Mouse (Mus musculus) liver, embryonic 15.5 days (tissue): ENCODE data around the gene Cacna2d1. TPM values are rescaled to one million over a fixed set of nuclear protein-coding genes. Genes with fewer than 3 reads are reported as not detected.

Experiments used
- ATAC-seq: fragments of 200-750 bp; cut with Nextera tagmentation; 2 replicates; pipeline ENCODE4 v1.8.0; 2017; ENCODE audit warnings: moderate number of reproducible peaks, mild to moderate bottlenecking, moderate library complexity; ENCODE audit not compliant: insufficient read depth
- H3K27ac ChIP-seq: fragments of 300-500 bp; sonication (generic); replicated peaks from 2 replicates; pipeline ENCODE4 v1.5.1; 2015; ENCODE audit warnings: mild to moderate bottlenecking, inconsistent platforms
- H3K27me3 ChIP-seq: fragments of 300-500 bp; sonication (generic); 2 replicates; pipeline ENCODE4 v1.6.1; 2015; ENCODE audit warnings: mild to moderate bottlenecking, inconsistent platforms
- H3K36me3 ChIP-seq: fragments of 300-500 bp; sonication (generic); replicated peaks from 2 replicates; pipeline ENCODE4 v1.6.1; 2015; ENCODE audit warnings: moderate library complexity, mild to moderate bottlenecking, inconsistent platforms
- H3K4me1 ChIP-seq: fragments of 300-500 bp; sonication (generic); replicated peaks from 2 replicates; pipeline ENCODE4 v1.6.1; 2015; ENCODE audit warnings: inconsistent platforms
- H3K4me2 ChIP-seq: fragments of 300-500 bp; sonication (generic); 2 replicates; pipeline ENCODE4 v1.6.1; 2015; ENCODE audit warnings: moderate library complexity, mild to moderate bottlenecking, inconsistent platforms
- H3K4me3 ChIP-seq: fragments of 300-500 bp; sonication (generic); replicated peaks from 2 replicates; pipeline ENCODE4 v1.5.1; 2015; ENCODE audit warnings: mild to moderate bottlenecking, inconsistent platforms
- H3K9ac ChIP-seq: fragments of 300-500 bp; sonication (generic); 2 replicates; pipeline ENCODE4 v1.6.1; 2015; ENCODE audit warnings: moderate library complexity, mild to moderate bottlenecking, inconsistent platforms
- H3K9me3 ChIP-seq: fragments of 300-500 bp; sonication (generic); replicated peaks from 2 replicates; pipeline ENCODE4 v1.6.1; 2016; ENCODE audit warnings: inconsistent platforms
- WGBS: fragments of 180-500 bp; shearing (Covaris S2); methylation state at CpG from one replicate; pipeline ENCODE4 v1.1.7; 2015; ENCODE audit warnings: mixed read lengths; ENCODE audit not compliant: insufficient replicate concordance; 5-methylcytosine and 5-hydroxymethylcytosine counted together
- polyA plus RNA-seq: library from polyadenylated mRNA; unstranded; fragments of >200 nt; fragmentation: Nextera tagmentation; extraction: Ambion mirVana; gene quantifications from 2 replicates; pipeline ENCODE4 v1.2.1, GENCODE M21; 2015

Gene Cacna2d1
- polyA plus RNA-seq, 1 experiment from 2014 or later = 0.44 TPM

GRCm38 (mm10) chr5:15985228-15985858, 50.9 kb downstream of the Cacna2d1 start:
- no peak for ATAC-seq
- H3K9ac ChIP-seq = no peak overlapping the region
- no peak overlapping the region for H3K27ac ChIP-seq
- H3K27me3 ChIP-seq = no peaks in the 10 kb centered on the region
- no peaks in the 10 kb centered on the region for H3K9me3 ChIP-seq
- 74% methylated on average over 7 of the region's 7 CpGs for WGBS
- H3K4me2 ChIP-seq = no peak overlapping the region
- no peaks in the 10 kb centered on the region for H3K4me1 ChIP-seq
- H3K36me3 ChIP-seq = no peaks in the 10 kb centered on the region
- no peak overlapping the region for H3K4me3 ChIP-seq

- Histone ChIP-seq H3K27me3 (no peaks in the 10 kb centered on the region), H3K4me2 (no peak overlapping the region), H3K9me3 (no peaks in the 10 kb centered on the region), H3K9ac (no peak overlapping the region), H3K4me3 (no peak overlapping the region), H3K4me1 (no peaks in the 10 kb centered on the region), H3K27ac (no peak overlapping the region), H3K36me3 (no peaks in the 10 kb centered on the region)
- WGBS = 57% methylated on average over 4 of the region's 4 CpGs
- no peak for ATAC-seq
Observed at GRCm38 (mm10) chr5:15985901-15986300, 51.4 kb downstream of the Cacna2d1 start.

DNA sequence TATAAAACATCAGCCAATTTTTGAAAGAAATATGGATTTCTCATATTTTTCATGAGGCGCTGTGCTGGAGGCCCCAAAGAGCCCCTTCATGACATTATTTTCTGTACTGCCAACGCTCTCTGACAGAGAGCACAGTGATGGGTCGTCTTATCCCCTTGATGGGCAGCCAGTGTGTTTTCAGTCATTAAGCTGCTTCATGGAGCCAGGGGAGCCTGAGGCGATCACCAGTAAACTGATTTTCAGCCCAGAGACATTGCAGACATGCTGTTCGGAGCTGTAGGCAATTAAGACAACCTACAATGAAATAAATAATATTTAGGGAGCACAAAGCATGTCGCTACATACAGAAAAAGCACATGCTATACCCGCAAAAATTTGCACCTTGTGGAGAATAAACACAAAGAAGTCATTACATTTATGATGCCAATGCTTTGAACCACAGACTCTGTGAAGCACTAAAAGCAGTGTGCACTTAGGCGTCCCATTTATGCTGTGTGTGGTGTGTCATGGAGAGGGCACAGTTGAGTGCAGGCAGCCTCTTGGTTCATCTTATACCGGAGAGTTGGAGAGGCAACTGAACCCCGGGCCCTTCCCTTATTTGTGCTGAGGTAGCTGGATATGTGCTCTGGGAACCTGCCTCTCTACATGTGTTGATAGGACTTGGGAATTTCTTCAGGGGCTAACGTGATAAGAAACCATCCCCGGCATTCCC, 57.1 kb downstream of the Cacna2d1 start:
- 62% methylated on average over 12 of the region's 12 CpGs for WGBS

GRCm38 (mm10) chr5:15993252-15993944, 58.9 kb downstream of the Cacna2d1 start:
- no peaks in the 10 kb centered on the region for H3K4me1 ChIP-seq
- no peaks in the 10 kb centered on the region for H3K36me3 ChIP-seq
- H3K4me3 ChIP-seq = no peak overlapping the region
- ATAC-seq = no peak
- no peak overlapping the region for H3K27ac ChIP-seq
- no peak overlapping the region for H3K4me2 ChIP-seq
- no peak overlapping the region for H3K9ac ChIP-seq
- H3K27me3 ChIP-seq = no peaks in the 10 kb centered on the region
- WGBS = 56% methylated on average over 4 of the region's 4 CpGs
- H3K9me3 ChIP-seq = no peaks in the 10 kb centered on the region

More for the DNA sequence above, 57.1 kb downstream of the Cacna2d1 start:
- Histone ChIP-seq H3K4me3 (no peak overlapping the region), H3K9ac (no peak overlapping the region), H3K4me2 (no peak overlapping the region), H3K36me3 (no peaks in the 10 kb centered on the region), H3K4me1 (no peaks in the 10 kb centered on the region), H3K9me3 (no peaks in the 10 kb centered on the region), H3K27ac (no peak overlapping the region), H3K27me3 (no peaks in the 10 kb centered on the region)
- ATAC-seq = no peak

GRCm38 (mm10) chr5:15997190-15997589, 62.7 kb downstream of the Cacna2d1 start:
- no peak overlapping the region for H3K27ac ChIP-seq
- H3K9me3 ChIP-seq = no peaks in the 10 kb centered on the region
- WGBS = 71% methylated on average over 3 of the region's 3 CpGs
- no peak for ATAC-seq
- H3K4me3 ChIP-seq = no peak overlapping the region
- H3K27me3 ChIP-seq = no peaks in the 10 kb centered on the region
- no peaks in the 10 kb centered on the region for H3K4me1 ChIP-seq
- no peaks in the 10 kb centered on the region for H3K36me3 ChIP-seq
- no peak overlapping the region for H3K9ac ChIP-seq
- no peak overlapping the region for H3K4me2 ChIP-seq

GRCm38 (mm10) chr5:15997769-15998168, 63.3 kb downstream of the Cacna2d1 start:
- ATAC-seq = no peak
- Histone ChIP-seq H3K9ac (no peak overlapping the region), H3K4me1 (no peaks in the 10 kb centered on the region), H3K4me3 (no peak overlapping the region), H3K27me3 (no peaks in the 10 kb centered on the region), H3K9me3 (no peaks in the 10 kb centered on the region), H3K27ac (no peak overlapping the region), H3K36me3 (no peaks in the 10 kb centered on the region), H3K4me2 (no peak overlapping the region)
- whole genome bisulfite sequencing = 53% methylated on average over 1 of the region's 1 CpGs

DNA sequence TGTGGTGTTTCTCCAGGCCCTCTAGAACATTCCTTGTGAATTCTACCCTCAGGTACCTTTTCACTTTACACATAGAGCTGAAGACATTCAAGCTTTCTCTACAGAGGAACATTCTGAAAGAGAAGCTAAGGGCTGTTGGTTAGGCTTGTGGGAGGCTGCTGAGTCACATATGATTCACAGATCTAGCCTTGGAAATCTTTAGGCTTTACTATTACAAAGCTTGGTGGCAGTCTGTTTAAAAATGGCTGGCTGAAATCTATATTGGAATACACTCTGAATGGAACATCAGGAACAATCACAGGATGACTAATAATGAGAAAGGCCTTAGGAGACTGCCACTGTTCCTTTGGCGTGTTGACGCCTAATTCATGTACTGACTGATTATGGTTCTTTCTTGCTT, 66.4 kb downstream of the Cacna2d1 start:
- no peaks in the 10 kb centered on the region for H3K9me3 ChIP-seq
- H3K4me1 ChIP-seq = no peaks in the 10 kb centered on the region
- WGBS = 67% methylated on average over 2 of the region's 2 CpGs
- H3K27me3 ChIP-seq = no peaks in the 10 kb centered on the region
- no peak overlapping the region for H3K9ac ChIP-seq
- ATAC-seq = no peak
- H3K4me2 ChIP-seq = no peak overlapping the region
- H3K4me3 ChIP-seq = no peak overlapping the region
- H3K27ac ChIP-seq = no peak overlapping the region
- no peaks in the 10 kb centered on the region for H3K36me3 ChIP-seq

DNA sequence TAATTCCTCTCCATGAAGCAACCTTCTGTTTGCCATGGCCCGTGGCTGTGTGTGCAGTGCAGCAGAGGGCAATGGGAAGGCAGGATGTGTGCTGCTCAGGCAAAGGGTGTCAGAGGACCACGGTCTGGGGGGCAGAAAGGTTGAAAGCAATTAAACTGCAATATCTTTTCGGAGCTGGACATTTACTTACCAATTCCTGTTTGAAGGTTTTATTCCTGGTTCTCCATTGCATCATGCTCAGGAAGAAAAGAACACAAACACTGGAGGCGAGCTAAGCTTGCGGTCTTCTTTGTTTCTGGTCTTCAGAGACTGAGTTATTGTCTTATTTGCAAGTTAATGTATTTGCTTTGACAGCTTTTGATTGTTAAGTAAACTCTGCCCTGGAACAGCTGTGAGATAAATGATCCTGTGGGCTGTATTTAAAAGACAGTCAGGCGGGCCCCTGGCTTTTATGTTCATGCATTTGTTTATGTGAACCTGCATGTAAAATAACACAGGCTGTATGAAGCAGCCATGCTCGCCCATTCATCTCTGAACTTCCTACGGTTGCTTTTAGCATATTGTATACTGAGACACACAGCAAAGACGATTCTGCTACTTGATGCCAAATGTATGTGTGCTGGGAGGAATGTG, 68.1 kb downstream of the Cacna2d1 start:
- Histone ChIP-seq H3K27ac (no peak overlapping the region), H3K4me1 (no peaks in the 10 kb centered on the region), H3K4me2 (no peak overlapping the region), H3K9me3 (no peaks in the 10 kb centered on the region), H3K27me3 (no peaks in the 10 kb centered on the region), H3K4me3 (no peak overlapping the region), H3K36me3 (no peaks in the 10 kb centered on the region), H3K9ac (no peak overlapping the region)
- 33% methylated on average over 9 of the region's 9 CpGs for WGBS
- ATAC-seq = no peak

DNA sequence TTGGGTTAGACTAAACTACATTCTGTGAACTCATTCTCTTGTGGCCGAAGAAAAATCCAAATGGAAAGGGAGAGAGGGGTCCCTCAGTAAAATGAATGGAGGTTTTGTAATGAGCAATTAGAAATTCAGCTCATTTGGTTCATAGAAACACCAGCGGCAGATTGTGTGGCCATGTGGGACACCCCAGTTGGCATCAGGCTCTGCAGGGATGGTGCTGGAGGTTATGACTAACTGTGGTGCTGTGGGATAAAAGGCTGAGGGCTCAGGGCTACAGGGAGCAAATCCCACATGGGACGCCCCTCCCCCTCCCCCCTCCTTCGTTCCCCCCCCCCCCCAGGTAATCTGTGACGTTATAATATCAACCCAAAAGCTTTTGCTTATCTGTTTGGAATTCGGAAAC, 69.8 kb downstream of the Cacna2d1 start:
- no peak for ATAC-seq
- 46% methylated on average over 6 of the region's 6 CpGs for WGBS

DNA sequence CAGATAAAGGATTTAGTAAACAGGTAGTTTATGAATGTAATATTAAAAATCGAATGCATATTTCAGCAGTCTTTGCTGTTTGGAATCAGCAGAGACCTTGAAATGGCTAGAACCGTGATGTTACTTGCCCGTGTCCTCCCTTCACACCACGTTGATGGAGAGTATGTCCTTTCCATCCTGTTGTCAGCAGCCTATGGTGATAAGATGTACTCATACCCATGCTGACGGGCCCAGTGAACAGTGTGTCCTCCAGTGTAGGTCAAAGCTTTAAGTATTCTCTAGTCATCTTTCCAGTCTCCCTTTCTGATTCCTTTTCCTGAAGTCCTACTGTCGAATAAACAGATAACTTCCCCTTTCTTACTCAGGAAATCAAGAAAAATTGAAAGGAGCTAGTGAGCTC, 72.5 kb downstream of the Cacna2d1 start:
- no peaks in the 10 kb centered on the region for H3K36me3 ChIP-seq
- 45% methylated on average over 6 of the region's 6 CpGs for WGBS
- H3K27ac ChIP-seq = no peak overlapping the region
- no peak overlapping the region for H3K4me2 ChIP-seq
- ATAC-seq = no peak
- no peaks in the 10 kb centered on the region for H3K27me3 ChIP-seq
- H3K4me3 ChIP-seq = no peak overlapping the region
- no peak overlapping the region for H3K9ac ChIP-seq
- no peaks in the 10 kb centered on the region for H3K9me3 ChIP-seq
- H3K4me1 ChIP-seq = no peaks in the 10 kb centered on the region

More for the DNA sequence above, 69.8 kb downstream of the Cacna2d1 start:
- Histone ChIP-seq H3K27me3 (no peaks in the 10 kb centered on the region), H3K27ac (no peak overlapping the region), H3K9ac (no peak overlapping the region), H3K4me3 (no peak overlapping the region), H3K9me3 (no peaks in the 10 kb centered on the region), H3K4me1 (no peaks in the 10 kb centered on the region), H3K4me2 (no peak overlapping the region), H3K36me3 (no peaks in the 10 kb centered on the region)

DNA sequence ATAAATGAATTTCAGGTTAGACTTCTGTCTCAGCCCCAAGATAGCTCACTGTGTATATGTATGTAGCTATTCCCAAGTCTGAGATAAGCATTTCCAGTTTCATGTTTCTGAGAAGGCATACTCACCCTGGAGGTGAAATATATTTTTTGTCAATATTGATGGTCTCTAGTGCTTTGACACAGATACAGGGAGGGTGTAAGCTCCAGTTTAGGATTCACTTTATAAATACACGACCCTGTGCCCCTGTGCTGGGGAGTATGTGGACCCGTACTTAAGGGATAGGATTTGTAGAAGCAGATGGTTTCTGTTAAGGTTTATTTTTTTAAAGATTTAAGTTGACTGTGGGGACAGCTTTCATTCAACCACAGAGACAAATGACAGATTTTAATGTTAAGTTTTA, 79.2 kb downstream of the Cacna2d1 start:
- Histone ChIP-seq H3K27me3 (no peaks in the 10 kb centered on the region), H3K9me3 (no peaks in the 10 kb centered on the region), H3K27ac (no peak overlapping the region), H3K9ac (no peak overlapping the region), H3K4me3 (no peak overlapping the region), H3K4me2 (no peak overlapping the region), H3K4me1 (no peaks in the 10 kb centered on the region), H3K36me3 (no peaks in the 10 kb centered on the region)
- ATAC-seq = no peak
- 56% methylated on average over 2 of the region's 2 CpGs for WGBS
